Mouse (Mus musculus): ENCODE measurements around the gene Slc35e1.

DNA sequence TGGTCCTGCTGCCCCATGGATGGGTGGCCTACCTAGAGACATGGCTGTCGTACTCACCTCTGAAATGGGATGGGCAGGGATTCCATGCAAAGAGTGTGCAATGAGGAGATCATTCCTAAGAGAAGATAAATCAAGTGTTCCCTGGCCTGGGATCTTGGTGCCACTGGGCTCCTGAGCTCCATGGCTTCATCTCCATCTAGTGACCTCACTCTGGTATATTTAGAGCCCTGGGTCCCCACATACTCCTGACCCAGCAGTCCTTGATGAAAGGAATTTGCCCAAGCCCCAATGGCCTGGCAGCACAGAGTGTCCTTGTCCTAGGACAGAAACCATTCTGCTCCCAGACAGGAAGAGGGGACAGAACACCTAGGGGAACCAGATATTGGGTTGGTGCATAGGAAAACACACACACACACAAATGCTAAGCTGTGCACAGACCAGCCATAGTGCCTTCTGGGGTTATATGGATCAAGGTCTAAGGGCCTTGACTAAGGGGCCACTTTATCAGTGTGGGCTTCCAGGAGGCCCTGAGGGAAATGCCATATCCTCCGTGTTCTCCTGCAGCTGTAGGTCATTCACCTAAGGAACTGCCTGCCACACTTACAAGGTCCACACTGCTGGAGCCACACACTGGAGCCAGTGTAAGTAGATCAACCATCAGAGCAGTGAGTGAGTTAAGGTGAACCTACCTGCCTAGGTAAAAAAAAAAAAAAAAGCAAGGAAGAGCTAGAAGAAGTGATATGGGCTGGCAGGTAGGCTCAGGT is 7.3 kb upstream of the Slc35e1 start:
- TF ChIP-seq GATA1 (IDR thresholded peaks at IDR 0.05; ENCODE audit: low read depth, low read length) (no peak), JUND (IDR thresholded peaks at IDR 0.05; ENCODE audit: low read depth, low read length) (no peak)

All from MEL (cell line).